Mouse (Mus musculus) midbrain, embryonic 12.5 days (tissue): ENCODE data around the gene Med27. TPM values are rescaled to one million over a fixed set of nuclear protein-coding genes. Genes with fewer than 3 reads are reported as not detected.

Source experiments
- ATAC-seq: fragments of 200-750 bp; cut with Nextera tagmentation; 2 replicates; pipeline ENCODE4 v1.8.0; 2017; ENCODE audit warnings: low read depth, moderate TSS enrichment, moderate library complexity; ENCODE audit not compliant: low FRiP score
- H3K27ac ChIP-seq: fragments of 300-500 bp; sonication (generic); replicated peaks from 2 replicates; pipeline ENCODE4 v1.5.1; 2016; ENCODE audit warnings: mild to moderate bottlenecking
- H3K27me3 ChIP-seq: fragments of 300-500 bp; sonication (generic); 2 replicates; pipeline ENCODE4 v1.6.1; 2016; ENCODE audit warnings: mild to moderate bottlenecking
- H3K36me3 ChIP-seq: fragments of 300-500 bp; sonication (generic); 2 replicates; pipeline ENCODE4 v1.6.1; 2016
- H3K4me1 ChIP-seq: fragments of 300-500 bp; sonication (generic); 2 replicates; pipeline ENCODE4 v1.6.1; 2016
- H3K4me2 ChIP-seq: fragments of 300-500 bp; sonication (generic); replicated peaks from 2 replicates; pipeline ENCODE4 v1.6.1; 2016; ENCODE audit warnings: mild to moderate bottlenecking, moderate library complexity
- H3K4me3 ChIP-seq: fragments of 300-500 bp; sonication (generic); 2 replicates; pipeline ENCODE4 v1.5.1; 2016; ENCODE audit warnings: mild to moderate bottlenecking
- H3K9ac ChIP-seq: fragments of 300-500 bp; sonication (generic); replicated peaks from 2 replicates; pipeline ENCODE4 v1.6.1; 2016; ENCODE audit warnings: mild to moderate bottlenecking, moderate library complexity
- H3K9me3 ChIP-seq: fragments of 300-500 bp; sonication (generic); 2 replicates; pipeline ENCODE4 v1.6.1; 2016; ENCODE audit warnings: mild to moderate bottlenecking
- WGBS: fragments of 180-500 bp; shearing (Covaris S2); methylation state at CpG from one replicate; pipeline ENCODE4 v1.1.7; 2016; 5-methylcytosine and 5-hydroxymethylcytosine counted together
- polyA plus RNA-seq: library from polyadenylated mRNA; unstranded; fragments of >200 nt; fragmentation: Nextera tagmentation; extraction: Ambion mirVana; gene quantifications from 2 replicates; pipeline ENCODE4 v1.2.1, GENCODE M21; 2016

Med27 gene
- 70.7 and 72.3 TPM in 2 replicates for polyA plus RNA-seq

GRCm38 (mm10) chr2:29346629-29347271 lies at the start of gene Med27:
Gene Med27, plus strand, starts transcription at chr2:29346819.
- Histone ChIP-seq H3K27ac (peak within 1 kb of the TSS; percentile 47; the same call in 1 of the 2 replicates), H3K36me3 (peaks cover 21% of the 10 kb centered on the region), H3K9me3 (no peaks in the 10 kb centered on the region), H3K9ac (peak within 1 kb of the TSS; percentile 76), H3K4me1 (peaks cover 13% of the 10 kb centered on the region), H3K27me3 (no peaks in the 10 kb centered on the region), H3K4me3 (peak within 1 kb of the TSS; percentile 92), H3K4me2 (peak within 1 kb of the TSS; percentile 86)
- peak; percentile 93 for ATAC-seq
- 1% methylated on average over 41 of the region's 41 CpGs for WGBS

- Histone ChIP-seq H3K9me3 (no peaks in the 10 kb centered on the region), H3K27ac (no peak overlapping the region), H3K9ac (no peak overlapping the region), H3K4me3 (no peak overlapping the region), H3K27me3 (0 out of 2 replicates have a peak, but pooled peaks cover under 1% of the 10 kb centered on the region), H3K4me2 (no peak overlapping the region), H3K4me1 (no peaks in the 10 kb centered on the region), H3K36me3 (no peaks in the 10 kb centered on the region)
- WGBS = 52% methylated on average over 7 of the region's 7 CpGs
- ATAC-seq = no peak
These were observed 36.7 kb upstream of the Med27 start for GRCm38 (mm10) chr2:29309966-29310365.

- 78% methylated on average over 5 of the region's 5 CpGs for WGBS
- no peaks in the 10 kb centered on the region for H3K4me1 ChIP-seq
- H3K27me3 ChIP-seq = 0 out of 2 replicates have a peak, but pooled peaks cover 3% of the 10 kb centered on the region
- H3K9ac ChIP-seq = no peak overlapping the region
- H3K27ac ChIP-seq = no peak overlapping the region
- no peaks in the 10 kb centered on the region for H3K9me3 ChIP-seq
- H3K4me3 ChIP-seq = no peak overlapping the region
- H3K36me3 ChIP-seq = no peaks in the 10 kb centered on the region
- H3K4me2 ChIP-seq = no peak overlapping the region
- no peak for ATAC-seq
These were observed 34.6 kb upstream of the Med27 start for GRCm38 (mm10) chr2:29312058-29312457.

- WGBS = 81% methylated on average over 4 of the region's 4 CpGs
- Histone ChIP-seq H3K27me3 (0 out of 2 replicates have a peak, but pooled peaks cover 3% of the 10 kb centered on the region), H3K36me3 (no peaks in the 10 kb centered on the region), H3K27ac (no peak overlapping the region), H3K4me3 (no peak overlapping the region), H3K4me2 (no peak overlapping the region), H3K4me1 (no peaks in the 10 kb centered on the region), H3K9ac (no peak overlapping the region), H3K9me3 (no peaks in the 10 kb centered on the region)
- ATAC-seq = no peak
These were observed 28.6 kb upstream of the Med27 start for GRCm38 (mm10) chr2:29317906-29318470.

DNA sequence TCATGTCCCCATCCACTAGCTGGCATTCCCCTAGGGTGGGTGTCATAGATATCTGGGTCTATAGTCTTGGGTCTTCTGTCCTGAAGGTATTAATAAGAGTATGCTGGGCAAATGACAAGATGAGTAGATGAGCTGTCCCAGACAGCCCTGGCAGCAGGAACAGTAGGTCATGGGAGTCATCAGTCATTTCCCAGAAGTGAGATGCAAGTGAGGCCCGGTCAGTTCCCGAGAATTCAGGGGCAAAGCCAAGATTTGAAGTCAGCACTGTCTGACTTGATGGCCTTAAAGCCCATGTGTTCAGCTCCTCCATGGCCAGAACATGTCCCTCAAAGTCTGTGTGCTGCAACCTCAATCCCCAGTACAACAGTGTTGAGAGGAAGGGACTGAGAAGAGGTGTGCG lies 28.0 kb upstream of the Med27 start:
- no peaks in the 10 kb centered on the region for H3K4me1 ChIP-seq
- H3K9me3 ChIP-seq = no peaks in the 10 kb centered on the region
- no peak overlapping the region for H3K4me2 ChIP-seq
- ATAC-seq = no peak
- no peaks in the 10 kb centered on the region for H3K36me3 ChIP-seq
- no peak overlapping the region for H3K9ac ChIP-seq
- no peak overlapping the region for H3K27ac ChIP-seq
- WGBS = 91% methylated on average over 3 of the region's 3 CpGs
- no peak overlapping the region for H3K4me3 ChIP-seq
- H3K27me3 ChIP-seq = 0 out of 2 replicates have a peak, but pooled peaks cover 3% of the 10 kb centered on the region

DNA sequence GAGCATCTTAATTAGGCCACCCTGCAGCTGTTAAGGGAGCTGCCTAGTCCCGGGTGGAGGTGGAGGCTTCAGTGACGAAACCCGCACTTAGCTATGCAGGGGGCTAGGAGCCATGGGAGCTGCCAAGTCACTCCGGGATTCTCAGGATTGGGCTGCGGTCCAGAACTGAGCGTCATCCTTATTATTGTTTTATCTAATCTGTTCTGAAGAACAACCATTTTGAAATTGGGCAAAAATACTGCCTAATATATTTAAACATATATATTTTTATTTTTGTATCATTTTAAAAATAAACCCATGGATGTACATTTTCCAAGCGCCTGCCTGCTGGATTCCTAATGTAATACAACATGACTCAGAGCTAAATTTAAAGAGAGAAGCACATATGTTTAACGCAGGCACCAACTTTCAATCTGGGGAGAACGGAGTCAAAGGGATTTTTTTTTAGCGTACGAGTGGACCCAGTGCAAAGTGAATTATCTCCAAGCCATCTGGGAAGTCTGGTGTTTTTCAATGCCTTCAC lies 26.3 kb upstream of the Med27 start:
- Histone ChIP-seq H3K9ac (no peak overlapping the region), H3K9me3 (no peaks in the 10 kb centered on the region), H3K4me3 (no peak overlapping the region), H3K36me3 (no peaks in the 10 kb centered on the region), H3K4me1 (no peaks in the 10 kb centered on the region), H3K27me3 (no peaks in the 10 kb centered on the region), H3K27ac (no peak overlapping the region), H3K4me2 (no peak overlapping the region)
- WGBS = 67% methylated on average over 11 of the region's 11 CpGs
- no peak for ATAC-seq

DNA sequence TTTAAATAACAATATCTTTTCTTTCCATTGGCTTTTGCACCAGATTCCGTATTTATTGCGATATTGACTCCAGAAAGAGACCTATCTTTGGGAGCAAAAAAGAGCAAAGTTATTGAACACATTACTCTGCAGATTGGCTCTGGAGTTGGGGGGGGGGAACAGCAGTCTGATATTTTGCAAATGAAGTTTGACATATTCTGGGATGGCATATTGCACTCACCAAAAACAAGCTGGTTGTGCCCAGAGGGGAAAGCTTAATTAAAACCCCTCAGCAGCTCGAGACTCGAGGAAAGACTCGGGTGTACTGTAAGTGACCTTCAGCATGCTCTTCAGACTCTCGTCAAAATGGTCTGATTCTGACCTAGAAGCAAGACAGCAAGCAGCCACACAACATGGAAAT lies 25.8 kb upstream of the Med27 start:
- Histone ChIP-seq H3K9me3 (no peaks in the 10 kb centered on the region), H3K4me1 (no peaks in the 10 kb centered on the region), H3K27ac (no peak overlapping the region), H3K36me3 (no peaks in the 10 kb centered on the region), H3K9ac (no peak overlapping the region), H3K4me2 (no peak overlapping the region), H3K27me3 (no peaks in the 10 kb centered on the region), H3K4me3 (no peak overlapping the region)
- 82% methylated on average over 6 of the region's 6 CpGs for WGBS
- ATAC-seq = no peak

GRCm38 (mm10) chr2:29324456-29324855 lies 22.2 kb upstream of the Med27 start:
- H3K9ac ChIP-seq = no peak overlapping the region
- H3K9me3 ChIP-seq = no peaks in the 10 kb centered on the region
- H3K4me3 ChIP-seq = no peak overlapping the region
- ATAC-seq = no peak
- H3K36me3 ChIP-seq = no peaks in the 10 kb centered on the region
- no peak overlapping the region for H3K4me2 ChIP-seq
- WGBS = 89% methylated on average over 2 of the region's 2 CpGs
- no peaks in the 10 kb centered on the region for H3K4me1 ChIP-seq
- H3K27me3 ChIP-seq = no peaks in the 10 kb centered on the region
- H3K27ac ChIP-seq = no peak overlapping the region

DNA sequence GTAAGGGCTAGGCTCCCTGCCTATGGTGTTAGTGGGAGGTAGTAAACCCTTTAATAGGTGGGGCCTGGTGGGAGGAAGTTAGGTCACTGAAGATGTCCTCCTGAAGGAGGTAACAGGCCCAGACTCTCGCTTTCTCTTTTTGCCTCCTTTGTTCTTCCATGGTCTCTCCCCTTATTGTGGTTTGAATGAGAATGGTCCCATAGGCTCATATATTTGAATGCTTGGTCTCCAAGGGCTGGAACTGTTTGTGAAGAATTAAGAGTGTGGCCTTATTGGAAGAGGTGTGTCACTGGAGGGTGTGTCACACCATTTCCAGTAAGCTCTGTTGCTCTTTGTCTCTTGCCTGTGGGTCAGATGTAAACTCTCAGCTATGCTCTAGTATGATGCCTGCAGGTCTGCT lies 16.1 kb upstream of the Med27 start:
- no peak overlapping the region for H3K9ac ChIP-seq
- H3K36me3 ChIP-seq = no peaks in the 10 kb centered on the region
- H3K4me2 ChIP-seq = no peak overlapping the region
- WGBS = 86% methylated on average over 1 of the region's 1 CpGs
- no peaks in the 10 kb centered on the region for H3K27me3 ChIP-seq
- ATAC-seq = no peak
- H3K4me1 ChIP-seq = no peaks in the 10 kb centered on the region
- H3K9me3 ChIP-seq = no peaks in the 10 kb centered on the region
- no peak overlapping the region for H3K4me3 ChIP-seq
- H3K27ac ChIP-seq = no peak overlapping the region

DNA sequence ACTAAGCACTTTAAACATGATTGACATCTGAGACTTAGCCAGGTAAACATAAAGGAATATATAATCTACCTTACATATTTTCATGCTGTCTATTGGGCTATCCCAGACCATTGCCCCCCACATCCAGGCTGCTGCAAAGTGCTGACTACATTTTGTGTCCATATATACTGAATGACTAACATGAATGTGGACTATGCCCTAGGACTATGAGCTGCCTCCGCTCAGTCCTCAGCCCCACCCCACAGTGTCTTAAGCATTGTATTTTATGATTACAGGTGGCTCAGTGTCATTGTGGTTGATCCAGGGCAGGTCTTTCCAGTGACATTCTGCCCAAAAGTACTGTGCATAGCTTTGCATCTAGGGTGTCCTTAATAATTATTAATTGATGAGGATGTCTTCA lies 8.2 kb upstream of the Med27 start:
- Histone ChIP-seq H3K9ac (no peak overlapping the region), H3K4me2 (no peak overlapping the region), H3K27ac (no peak overlapping the region), H3K9me3 (no peaks in the 10 kb centered on the region), H3K4me3 (no peak overlapping the region), H3K36me3 (no peaks in the 10 kb centered on the region), H3K4me1 (no peaks in the 10 kb centered on the region), H3K27me3 (no peaks in the 10 kb centered on the region)
- ATAC-seq = no peak
- 96% methylated on average over 1 of the region's 1 CpGs for WGBS

DNA sequence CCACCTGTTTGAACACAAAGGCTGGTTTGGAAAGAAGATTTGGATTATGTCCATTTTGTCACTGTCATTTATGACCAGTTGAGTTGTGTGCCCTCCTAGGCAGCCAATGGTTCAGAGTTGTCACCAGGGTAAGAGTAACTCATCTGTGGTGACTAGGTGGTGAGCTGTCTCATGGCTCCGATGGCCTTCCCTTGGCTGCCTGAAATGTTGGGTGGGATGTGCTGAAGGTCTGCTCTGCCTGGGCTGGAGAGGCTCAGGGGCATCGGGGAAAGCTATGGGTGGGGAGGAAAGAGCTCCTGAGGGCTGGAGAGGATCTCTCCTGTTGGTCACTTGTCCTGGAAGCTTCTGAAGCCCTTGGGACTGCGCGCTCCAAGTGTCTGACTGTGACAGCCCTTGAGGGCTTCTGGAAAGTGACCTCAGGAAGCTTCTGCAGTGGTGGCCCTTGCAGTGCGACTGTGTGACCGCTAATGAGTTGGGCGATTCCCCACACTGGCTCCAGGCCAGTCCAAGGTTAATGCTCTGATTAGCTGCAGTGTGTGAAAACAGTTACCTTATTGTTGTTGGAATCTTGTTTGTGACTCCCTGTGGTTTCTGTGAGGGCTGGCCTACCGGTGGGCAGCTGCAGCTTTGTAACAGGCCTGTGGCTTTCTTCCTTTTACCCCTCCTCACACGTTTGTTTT lies 12.2 kb downstream of the Med27 start:
- no peaks in the 10 kb centered on the region for H3K27me3 ChIP-seq
- H3K4me1 ChIP-seq = peaks cover 9% of the 10 kb centered on the region; the same call in 1 of the 2 replicates
- no peak overlapping the region for H3K9ac ChIP-seq
- H3K4me3 ChIP-seq = no peak overlapping the region
- no peak overlapping the region for H3K27ac ChIP-seq
- H3K4me2 ChIP-seq = no peak overlapping the region
- H3K9me3 ChIP-seq = no peaks in the 10 kb centered on the region
- ATAC-seq = no peak
- H3K36me3 ChIP-seq = peaks cover 2% of the 10 kb centered on the region; the same call in 1 of the 2 replicates
- 45% methylated on average over 9 of the region's 9 CpGs for whole genome bisulfite sequencing

DNA sequence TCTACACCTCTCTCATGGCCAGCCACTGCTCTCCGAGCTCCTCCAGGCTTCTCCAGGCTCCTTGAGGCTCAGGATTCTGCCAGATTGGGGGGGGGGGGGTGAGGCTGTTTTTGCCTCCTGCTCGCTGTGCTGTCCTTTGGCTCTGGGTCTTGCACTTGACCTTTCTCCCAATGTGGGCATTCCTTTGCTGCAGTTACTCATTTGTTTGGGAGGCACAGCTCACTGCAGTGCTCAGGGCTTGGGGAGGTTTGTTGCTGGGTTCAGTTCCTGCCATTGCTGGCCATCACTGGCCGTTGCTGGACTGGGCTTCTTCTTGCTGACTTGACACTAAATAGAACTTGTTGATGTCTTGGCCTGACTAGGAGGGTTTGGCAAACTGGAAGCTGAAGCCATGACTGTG lies 14.3 kb downstream of the Med27 start:
- no peaks in the 10 kb centered on the region for H3K36me3 ChIP-seq
- H3K27me3 ChIP-seq = no peaks in the 10 kb centered on the region
- H3K4me1 ChIP-seq = peaks cover 9% of the 10 kb centered on the region; the same call in 1 of the 2 replicates
- H3K9ac ChIP-seq = no peak overlapping the region
- no peak overlapping the region for H3K27ac ChIP-seq
- H3K9me3 ChIP-seq = no peaks in the 10 kb centered on the region
- no peak overlapping the region for H3K4me2 ChIP-seq
- 73% methylated on average over 3 of the region's 3 CpGs for WGBS
- no peak for ATAC-seq
- no peak overlapping the region for H3K4me3 ChIP-seq
